Mouse (Mus musculus) liver, adult 2 months (tissue): ENCODE results near the gene Gm9112.
"Not testable (repeated sequence)": the region's sequence is repeated elsewhere in the genome, so short reads cannot be mapped to it uniquely, and the experiment has no call there.

Source experiments
- CTCF ChIP-seq: fragments of 200-500 bp; IDR thresholded peaks from 2 replicates; pipeline ENCODE4 v1.5.1; 2011; ENCODE audit warnings: low read depth, low read length, control low read depth
- POLR2A ChIP-seq: fragments of 200-500 bp; IDR thresholded peaks from 2 replicates; pipeline ENCODE4 v1.6.1; 2011; ENCODE audit warnings: low read length, control low read depth; ENCODE audit not compliant: insufficient read depth; ENCODE audit errors: extremely low read depth

DNA sequence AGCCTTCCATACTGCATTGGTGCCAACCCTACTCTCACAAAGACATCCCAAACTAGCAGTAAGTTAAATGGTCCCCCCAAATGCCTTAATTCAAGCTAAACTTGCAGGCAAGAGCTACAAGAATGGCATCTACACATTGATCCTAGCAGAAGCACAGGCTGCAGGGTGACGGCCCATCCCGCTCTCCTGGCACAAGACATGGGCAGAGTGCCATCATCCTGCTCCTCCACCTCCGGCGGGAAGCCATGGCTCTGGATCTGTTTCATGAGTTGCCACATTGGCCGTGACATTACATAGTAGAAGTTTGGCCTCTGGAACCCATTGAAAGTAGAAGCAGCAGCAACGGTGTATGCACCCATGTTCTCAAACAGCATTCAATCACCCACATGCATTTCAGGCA lies 16.8 kb upstream of the Gm9112 start:
- not testable (repeated sequence) for TF ChIP-seq POLR2A, CTCF
